Mouse (Mus musculus): Measurements from ENCODE around the gene Gm21083. TPM values are rescaled to one million over a fixed set of nuclear protein-coding genes. Genes with fewer than 3 reads are reported as not detected.
A peak's percentile ranks its signal among the peaks of the same experiment; 100 is the strongest.
"Not testable (repeated sequence)": the region's sequence is repeated elsewhere in the genome, so short reads cannot be mapped to it uniquely, and the experiment has no call there.

Gm21083 gene
- polyA plus RNA-seq, 1 experiment from 2014 or later: not detected

DNA sequence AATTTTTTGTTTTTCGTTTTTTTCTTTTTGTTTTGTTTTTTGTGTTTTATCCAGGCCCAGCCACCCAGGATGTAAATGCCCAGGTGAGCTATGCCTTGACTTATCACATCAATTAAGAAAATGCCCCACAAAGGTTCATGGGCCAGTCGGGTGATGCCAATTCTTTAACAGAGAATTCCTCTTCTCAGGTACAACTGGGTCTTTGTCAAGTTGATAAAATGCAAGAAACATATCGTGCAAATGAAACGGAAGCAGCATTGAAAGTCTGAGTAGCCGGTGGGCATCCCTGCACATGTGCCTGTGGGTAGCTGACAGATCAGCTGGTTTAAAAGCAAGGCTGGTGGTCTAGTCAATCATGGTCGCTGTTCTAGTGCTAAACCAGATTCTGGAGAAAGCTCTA is 29.5 kb downstream of the Gm21083 start:
- H3K4me1 ChIP-seq (ENCODE audit: control insufficient read depth, insufficient read depth, low read length); H3K27me3 ChIP-seq (ENCODE audit: control insufficient read depth, insufficient read depth, low read length); H3K9me3 ChIP-seq (ENCODE audit: control insufficient read depth, low read length); H3K36me3 ChIP-seq (ENCODE audit: control insufficient read depth, insufficient read depth, low read length); H3K27ac ChIP-seq (ENCODE audit: low read depth, low read length); H3K4me2 ChIP-seq (replicated peaks; ENCODE audit: low read depth, low read length); H3K9ac ChIP-seq (ENCODE audit: low read depth, low read length); H3K4me3 ChIP-seq (ENCODE audit: low read length): not testable (repeated sequence)
- 0 out of 2 replicates have a peak, but pooled peaks have one; percentile 60 for ATAC-seq (ENCODE audit: low FRiP score, low TSS enrichment)
- 70% methylated on average over 6 of the region's 6 CpGs for WGBS

DNA sequence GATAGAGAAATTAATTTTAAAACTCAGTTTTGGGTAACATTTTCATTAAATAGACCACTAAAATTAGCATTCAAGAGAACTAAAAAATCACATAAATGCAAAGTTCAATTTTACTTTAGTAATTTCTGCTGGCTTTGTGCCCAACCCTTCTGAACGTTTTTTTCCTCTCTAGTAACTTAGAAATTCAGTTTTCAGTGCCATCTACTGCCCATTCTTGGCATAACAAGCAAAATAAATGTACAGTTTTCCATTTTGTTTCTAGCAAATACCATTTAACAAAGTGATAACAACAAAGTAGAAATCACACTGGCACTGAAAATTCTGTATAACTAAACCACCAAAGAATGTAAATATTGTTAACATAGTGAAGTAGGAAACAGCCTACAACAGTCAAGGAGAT is 33.6 kb downstream of the Gm21083 start:
- H3K27me3 ChIP-seq (ENCODE audit: control insufficient read depth, insufficient read depth, low read length); ATAC-seq (ENCODE audit: low FRiP score, low TSS enrichment); H3K36me3 ChIP-seq (ENCODE audit: control insufficient read depth, insufficient read depth, low read length); H3K27ac ChIP-seq (ENCODE audit: low read depth, low read length); H3K4me2 ChIP-seq (replicated peaks; ENCODE audit: low read depth, low read length); H3K4me3 ChIP-seq (ENCODE audit: low read length); H3K4me1 ChIP-seq (ENCODE audit: control insufficient read depth, insufficient read depth, low read length); H3K9ac ChIP-seq (ENCODE audit: low read depth, low read length); H3K9me3 ChIP-seq (ENCODE audit: control insufficient read depth, low read length): not testable (repeated sequence)
- WGBS: 5% methylated on average over 1 of the region's 1 CpGs

DNA sequence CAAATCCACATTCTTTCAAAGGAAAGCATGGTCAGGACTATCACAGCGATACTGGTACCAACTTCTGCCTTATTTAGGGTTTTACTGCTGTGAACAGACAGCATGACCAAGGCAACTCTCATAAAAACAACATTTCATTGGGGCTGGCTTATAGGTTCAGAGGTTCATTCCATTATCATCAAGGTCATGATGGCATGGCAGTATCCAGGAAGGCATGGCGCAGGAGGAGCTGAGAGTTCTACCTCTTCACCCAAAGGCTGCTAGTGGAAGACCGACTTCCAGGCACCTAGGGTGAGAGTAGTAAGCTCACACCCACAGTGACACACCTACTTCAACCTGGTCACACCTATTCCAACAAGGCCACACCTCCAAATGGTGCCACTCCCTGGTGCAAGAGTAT is 39.1 kb downstream of the Gm21083 start:
- not testable (repeated sequence) for H3K36me3 ChIP-seq (ENCODE audit: control insufficient read depth, insufficient read depth, low read length); H3K27ac ChIP-seq (ENCODE audit: low read depth, low read length); H3K9ac ChIP-seq (ENCODE audit: low read depth, low read length); H3K4me3 ChIP-seq (ENCODE audit: low read length); H3K4me1 ChIP-seq (ENCODE audit: control insufficient read depth, insufficient read depth, low read length); ATAC-seq (ENCODE audit: low FRiP score, low TSS enrichment); H3K4me2 ChIP-seq (replicated peaks; ENCODE audit: low read depth, low read length); H3K27me3 ChIP-seq (ENCODE audit: control insufficient read depth, insufficient read depth, low read length); H3K9me3 ChIP-seq (ENCODE audit: control insufficient read depth, low read length)
- 84% methylated on average over 3 of the region's 3 CpGs for WGBS

DNA sequence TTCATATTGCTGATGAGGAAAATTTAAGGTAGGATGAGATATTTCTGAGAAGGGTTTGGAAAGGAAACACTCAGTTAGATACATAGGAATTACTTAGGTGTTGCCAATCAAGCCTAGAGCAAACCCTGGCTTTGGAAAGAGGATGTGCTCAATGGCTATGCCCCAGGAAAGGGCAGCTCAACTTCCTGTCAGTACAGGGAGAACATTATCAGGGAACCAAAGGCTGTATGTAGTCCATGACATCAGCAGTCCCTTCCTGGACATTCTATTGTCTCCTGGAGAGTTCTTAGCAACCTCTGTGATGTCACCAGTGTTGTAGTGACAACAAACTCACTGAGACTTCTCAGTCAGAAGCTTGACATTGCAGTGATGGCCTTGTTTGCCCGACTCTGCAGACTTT is 41.6 kb downstream of the Gm21083 start, which contains the start of gene Speer4d:
Gene Speer4d (plus strand): TSS at position 301 of the 400 bp plus-strand sequence.
- not testable (repeated sequence) for H3K27ac ChIP-seq (ENCODE audit: low read depth, low read length)

DNA sequence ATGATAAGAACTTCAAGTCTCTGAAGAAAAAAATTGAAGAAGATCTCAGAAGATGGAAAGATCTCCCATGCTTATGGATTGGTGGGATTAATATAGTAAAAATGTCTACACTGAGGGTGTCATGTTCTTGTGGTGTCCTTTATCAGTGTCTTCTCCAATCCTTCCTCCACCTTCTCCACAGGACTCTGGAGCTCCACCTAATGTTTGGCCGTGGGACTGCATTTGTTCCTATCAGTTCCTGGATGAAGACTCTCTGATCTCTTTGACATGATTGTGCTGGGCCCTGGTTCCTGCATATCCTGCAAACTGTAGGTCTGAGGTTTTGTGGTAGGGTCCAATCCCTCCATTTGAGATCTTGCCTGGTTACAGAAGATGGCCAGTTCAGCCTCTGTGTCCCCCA is 51.0 kb downstream of the Gm21083 start:
- ATAC-seq (ENCODE audit: low FRiP score, low TSS enrichment); H3K4me2 ChIP-seq (replicated peaks; ENCODE audit: low read depth, low read length); H3K4me1 ChIP-seq (ENCODE audit: control insufficient read depth, insufficient read depth, low read length); H3K9ac ChIP-seq (ENCODE audit: low read depth, low read length); H3K27ac ChIP-seq (ENCODE audit: low read depth, low read length); H3K27me3 ChIP-seq (ENCODE audit: control insufficient read depth, insufficient read depth, low read length); H3K9me3 ChIP-seq (ENCODE audit: control insufficient read depth, low read length); H3K36me3 ChIP-seq (ENCODE audit: control insufficient read depth, insufficient read depth, low read length); H3K4me3 ChIP-seq (ENCODE audit: low read length): not testable (repeated sequence)
- WGBS: 30% methylated on average over 1 of the region's 1 CpGs

More for the DNA sequence above, 41.6 kb downstream of the Gm21083 start, which contains the start of gene Speer4d:
- WGBS: 62% methylated on average over 1 of the region's 1 CpGs
- ATAC-seq (ENCODE audit: low FRiP score, low TSS enrichment); H3K9ac ChIP-seq (ENCODE audit: low read depth, low read length); H3K27me3 ChIP-seq (ENCODE audit: control insufficient read depth, insufficient read depth, low read length); H3K36me3 ChIP-seq (ENCODE audit: control insufficient read depth, insufficient read depth, low read length); H3K4me1 ChIP-seq (ENCODE audit: control insufficient read depth, insufficient read depth, low read length); H3K4me2 ChIP-seq (replicated peaks; ENCODE audit: low read depth, low read length); H3K4me3 ChIP-seq (ENCODE audit: low read length); H3K9me3 ChIP-seq (ENCODE audit: control insufficient read depth, low read length): not testable (repeated sequence)

DNA sequence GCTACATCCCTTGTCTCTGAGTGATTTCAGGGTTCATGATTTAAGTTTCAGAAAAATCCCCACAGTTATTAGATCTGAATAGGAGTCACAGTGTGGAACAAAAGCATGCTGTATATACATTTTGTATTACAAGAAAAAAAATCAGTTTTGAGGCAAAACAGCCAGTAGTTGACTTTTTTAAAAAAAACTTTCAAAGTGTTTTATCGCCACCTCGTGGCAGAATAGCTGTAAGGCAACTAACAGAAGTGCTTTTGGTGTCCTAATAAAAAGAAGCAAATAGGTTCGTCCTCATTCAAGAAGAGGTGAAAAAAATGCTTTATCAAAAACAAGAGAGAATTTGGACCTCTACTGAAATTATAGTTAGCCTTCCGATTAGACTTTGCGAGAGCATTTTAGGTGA is 52.9 kb downstream of the Gm21083 start:
- not testable (repeated sequence) for H3K36me3 ChIP-seq (ENCODE audit: control insufficient read depth, insufficient read depth, low read length); H3K27ac ChIP-seq (ENCODE audit: low read depth, low read length); ATAC-seq (ENCODE audit: low FRiP score, low TSS enrichment); H3K9me3 ChIP-seq (ENCODE audit: control insufficient read depth, low read length); H3K27me3 ChIP-seq (ENCODE audit: control insufficient read depth, insufficient read depth, low read length); H3K4me2 ChIP-seq (replicated peaks; ENCODE audit: low read depth, low read length); H3K4me3 ChIP-seq (ENCODE audit: low read length); H3K9ac ChIP-seq (ENCODE audit: low read depth, low read length); H3K4me1 ChIP-seq (ENCODE audit: control insufficient read depth, insufficient read depth, low read length)
- 30% methylated on average over 5 of the region's 5 CpGs for WGBS

Other genes with a start within 250 kb of the Gm21083 start
- gene Gm21149, start 100.8 kb upstream of the Gm21083 start, polyA plus RNA-seq (2014; fragmentation: Nextera tagmentation; extraction: Ambion mirVana): not detected in 2 replicates
- not detected in 2 replicates for gene Gm21190, start 48.1 kb upstream of the Gm21083 start, polyA plus RNA-seq (2014; fragmentation: Nextera tagmentation; extraction: Ambion mirVana)
- gene Speer4d, start 41.7 kb downstream of the Gm21083 start, polyA plus RNA-seq (2014; fragmentation: Nextera tagmentation; extraction: Ambion mirVana): not detected in 2 replicates
- gene 4930572O03Rik, start 79.7 kb downstream of the Gm21083 start, polyA plus RNA-seq (2014; fragmentation: Nextera tagmentation; extraction: Ambion mirVana): not detected in 2 replicates
- not detected in 2 replicates for gene Speer4c, start 136.9 kb downstream of the Gm21083 start, polyA plus RNA-seq (2014; fragmentation: Nextera tagmentation; extraction: Ambion mirVana)